Mouse (Mus musculus) frontal cortex, postnatal 25 days (tissue): ENCODE data around the gene Hnf1a.
"Not testable (repeated sequence)": the region's sequence is repeated elsewhere in the genome, so short reads cannot be mapped to it uniquely, and the experiment has no call there.

ENCODE experiments used
- DNase-seq, 2 experiments: peaks; one replicate each; pipeline ENCODE4 v3.0.0; 2022; ENCODE audit warnings: low spot score in 2 of 2

Gene Hnf1a

GRCm38 (mm10) chr5:114945072-114945471 lies 25.8 kb downstream of the Hnf1a start:
- no peak for DNase-seq

GRCm38 (mm10) chr5:114942766-114943130 lies 28.1 kb downstream of the Hnf1a start:
- DNase-seq = no peak

GRCm38 (mm10) chr5:114942074-114942765 lies 28.7 kb downstream of the Hnf1a start, which contains the start of gene 2210016L21Rik:
TSS of gene 2210016L21Rik (plus strand) at chr5:114942158.
- peak; percentile 75 for DNase-seq

GRCm38 (mm10) chr5:114941138-114941537 lies 29.8 kb downstream of the Hnf1a start:
- not testable (repeated sequence) for DNase-seq

GRCm38 (mm10) chr5:114935838-114936237 lies 35.1 kb downstream of the Hnf1a start:
- no peak for DNase-seq

GRCm38 (mm10) chr5:114933206-114933605 lies 37.7 kb downstream of the Hnf1a start:
- no peak for DNase-seq

GRCm38 (mm10) chr5:114931626-114932025 lies 39.3 kb downstream of the Hnf1a start:
- DNase-seq = no peak

- DNase-seq = no peak
These were observed 44.1 kb downstream of the Hnf1a start for GRCm38 (mm10) chr5:114926753-114927152.

- DNase-seq = no peak
These were observed 44.7 kb downstream of the Hnf1a start for GRCm38 (mm10) chr5:114926153-114926684.

GRCm38 (mm10) chr5:114922998-114923473 lies 47.9 kb downstream of the Hnf1a start, which contains the start of gene Oasl1:
TSS of gene Oasl1 (plus strand) at chr5:114923240.
- no peak for DNase-seq

- no peak for DNase-seq
These were observed 48.5 kb downstream of the Hnf1a start for GRCm38 (mm10) chr5:114922366-114922731.

GRCm38 (mm10) chr5:114921551-114922365 lies 49.1 kb downstream of the Hnf1a start:
- DNase-seq = no peak

- not testable (repeated sequence) for DNase-seq
These were observed 53.5 kb downstream of the Hnf1a start for GRCm38 (mm10) chr5:114917357-114917756.

GRCm38 (mm10) chr5:114916777-114917176 lies 54.1 kb downstream of the Hnf1a start:
- DNase-seq = no peak

- no peak for DNase-seq
These were observed 55.0 kb downstream of the Hnf1a start for GRCm38 (mm10) chr5:114915854-114916253.

- DNase-seq = no peak
These were observed 56.0 kb downstream of the Hnf1a start for GRCm38 (mm10) chr5:114914855-114915254.

- DNase-seq = no peak
These were observed 57.2 kb downstream of the Hnf1a start for GRCm38 (mm10) chr5:114913686-114914085.

- DNase-seq = no peak
These were observed 62.1 kb downstream of the Hnf1a start for GRCm38 (mm10) chr5:114908598-114909305.

GRCm38 (mm10) chr5:114902413-114902812 lies 68.5 kb downstream of the Hnf1a start:
- no peak for DNase-seq
